Mouse (Mus musculus): ENCODE measurements at regions not wholly inside any gene's neighbourhood (a gene's known extent, or its start where the extent isn't known, plus 50 kb on each side); places are given as distances from the start of the nearest gene placed in this dataset.

GRCm38 (mm10) chr1:110400051-110400450 lies 417.8 kb downstream of the Cdh7 start:
- Histone ChIP-seq H3K36me3 (ENCODE audit: control insufficient read depth, insufficient read depth, low read length) (no peaks in the 10 kb centered on the region), H3K4me2 (ENCODE audit: low read depth, low read length) (no peak overlapping the region), H3K9me3 (replicated peaks; ENCODE audit: control insufficient read depth, low read length) (no peaks in the 10 kb centered on the region), H3K27me3 (ENCODE audit: control insufficient read depth, insufficient read depth, low read length) (no peaks in the 10 kb centered on the region), H3K4me3 (replicated peaks; ENCODE audit: low read length) (no peak overlapping the region), H3K9ac (ENCODE audit: low read length) (no peak overlapping the region), H3K4me1 (ENCODE audit: control insufficient read depth, insufficient read depth, low read length) (no peaks in the 10 kb centered on the region), H3K27ac (ENCODE audit: low read length) (no peak overlapping the region)
- ATAC-seq (ENCODE audit: insufficient read depth, low FRiP score), result no peak
- WGBS, result 56% methylated on average over 2 of the region's 2 CpGs

GRCm38 (mm10) chr1:110447742-110448312 lies 465.6 kb downstream of the Cdh7 start:
- H3K4me3 ChIP-seq (replicated peaks; ENCODE audit: low read length), result no peak overlapping the region
- no peak for ATAC-seq (ENCODE audit: insufficient read depth, low FRiP score)
- no peak overlapping the region for H3K27ac ChIP-seq (ENCODE audit: low read length)
- H3K9me3 ChIP-seq (replicated peaks; ENCODE audit: control insufficient read depth, low read length), result no peaks in the 10 kb centered on the region
- no peaks in the 10 kb centered on the region for H3K27me3 ChIP-seq (ENCODE audit: control insufficient read depth, insufficient read depth, low read length)
- no peak overlapping the region for H3K9ac ChIP-seq (ENCODE audit: low read length)
- H3K4me2 ChIP-seq (ENCODE audit: low read depth, low read length), result no peak overlapping the region
- H3K4me1 ChIP-seq (ENCODE audit: control insufficient read depth, insufficient read depth, low read length), result no peaks in the 10 kb centered on the region
- WGBS, result 56% methylated on average over 3 of the region's 3 CpGs
- no peaks in the 10 kb centered on the region for H3K36me3 ChIP-seq (ENCODE audit: control insufficient read depth, insufficient read depth, low read length)

- Histone ChIP-seq H3K9ac (ENCODE audit: low read length) (no peak overlapping the region), H3K36me3 (ENCODE audit: control insufficient read depth, insufficient read depth, low read length) (no peaks in the 10 kb centered on the region), H3K4me3 (replicated peaks; ENCODE audit: low read length) (no peak overlapping the region), H3K4me2 (ENCODE audit: low read depth, low read length) (no peak overlapping the region), H3K27ac (ENCODE audit: low read length) (no peak overlapping the region), H3K4me1 (ENCODE audit: control insufficient read depth, insufficient read depth, low read length) (no peaks in the 10 kb centered on the region), H3K27me3 (ENCODE audit: control insufficient read depth, insufficient read depth, low read length) (no peaks in the 10 kb centered on the region), H3K9me3 (replicated peaks; ENCODE audit: control insufficient read depth, low read length) (no peaks in the 10 kb centered on the region)
- 0 out of 2 replicates have a peak, but pooled peaks have one; percentile 44 for ATAC-seq (ENCODE audit: insufficient read depth, low FRiP score)
These were observed 493.9 kb downstream of the Cdh19 start for GRCm38 (mm10) chr1:110483476-110483875.

GRCm38 (mm10) chr1:110489372-110489771 lies 488.0 kb downstream of the Cdh19 start:
- H3K4me3 ChIP-seq (replicated peaks; ENCODE audit: low read length), result no peak overlapping the region
- no peak overlapping the region for H3K9ac ChIP-seq (ENCODE audit: low read length)
- no peak overlapping the region for H3K27ac ChIP-seq (ENCODE audit: low read length)
- H3K36me3 ChIP-seq (ENCODE audit: control insufficient read depth, insufficient read depth, low read length), result no peaks in the 10 kb centered on the region
- WGBS, result 71% methylated on average over 1 of the region's 1 CpGs
- H3K9me3 ChIP-seq (replicated peaks; ENCODE audit: control insufficient read depth, low read length), result no peaks in the 10 kb centered on the region
- H3K4me2 ChIP-seq (ENCODE audit: low read depth, low read length), result no peak overlapping the region
- no peaks in the 10 kb centered on the region for H3K4me1 ChIP-seq (ENCODE audit: control insufficient read depth, insufficient read depth, low read length)
- H3K27me3 ChIP-seq (ENCODE audit: control insufficient read depth, insufficient read depth, low read length), result no peaks in the 10 kb centered on the region
- no peak for ATAC-seq (ENCODE audit: insufficient read depth, low FRiP score)
